Mouse (Mus musculus) ES-Bruce4 (cell line): Measurements from ENCODE around the gene Hnf1b.

ENCODE experiments used
- CTCF ChIP-seq: IDR thresholded peaks from one replicate; pipeline ENCODE4 v1.8.1; 2011; ENCODE audit warnings: low read depth, low read length
- EP300 ChIP-seq: IDR thresholded peaks from 2 replicates; pipeline ENCODE4 v1.6.1; 2011; ENCODE audit warnings: low read depth, low read length; ENCODE audit not compliant: insufficient read depth
- POLR2A ChIP-seq: IDR thresholded peaks from one replicate; pipeline ENCODE4 v1.8.1; 2011; ENCODE audit warnings: low read length; ENCODE audit not compliant: insufficient read depth

- TF ChIP-seq CTCF: no peak
- no peak for TF ChIP-seq EP300
- TF ChIP-seq POLR2A: no peak
Measured at GRCm38 (mm10) chr11:83833959-83834496, 15.8 kb upstream of the Hnf1b start.
